Mouse (Mus musculus) frontal cortex, postnatal 10 days (tissue): Measurements from ENCODE around the gene Olfr435.
"Not testable (repeated sequence)": the region's sequence is repeated elsewhere in the genome, so short reads cannot be mapped to it uniquely, and the experiment has no call there.

Source experiments
- DNase-seq, 2 experiments: peaks; one replicate each; pipeline ENCODE4 v3.0.0; 2022; ENCODE audit warnings: low spot score in 2 of 2, mixed read lengths in 1 of 2

Olfr435 gene

DNA sequence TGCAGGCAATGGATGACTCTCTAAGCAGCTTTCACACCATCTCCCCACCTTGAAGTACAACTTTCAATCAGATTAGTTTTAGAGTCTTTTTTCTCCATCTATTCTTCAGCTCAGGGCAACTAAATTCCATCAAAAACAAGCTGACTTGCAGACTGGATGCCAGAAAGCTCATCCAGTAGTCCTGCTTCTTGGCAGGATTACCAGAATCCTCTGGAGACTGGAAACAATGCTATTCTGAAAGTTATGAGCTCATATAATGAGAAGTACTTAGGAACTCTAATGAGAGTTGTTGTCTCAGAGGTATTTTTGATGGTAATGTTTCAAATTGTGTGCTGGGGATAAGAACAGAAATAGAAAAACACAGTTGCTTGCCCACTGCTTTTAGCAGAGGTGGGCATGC is at the start of gene Olfr435:
Gene Olfr435, plus strand, starts transcription at position 366 of the 400 bp plus-strand sequence.
- no peak for DNase-seq

- no peak for DNase-seq
Measured at GRCm38 (mm10) chr6:43159502-43159901, 37.4 kb upstream of the Olfr435 start.

GRCm38 (mm10) chr6:43162982-43163381 is 34.0 kb upstream of the Olfr435 start, which contains the start of gene Olfr437:
Olfr437 (plus strand) TSS chr6:43163282.
- no peak for DNase-seq

GRCm38 (mm10) chr6:43167246-43167645 is 29.7 kb upstream of the Olfr435 start:
- no peak for DNase-seq

DNA sequence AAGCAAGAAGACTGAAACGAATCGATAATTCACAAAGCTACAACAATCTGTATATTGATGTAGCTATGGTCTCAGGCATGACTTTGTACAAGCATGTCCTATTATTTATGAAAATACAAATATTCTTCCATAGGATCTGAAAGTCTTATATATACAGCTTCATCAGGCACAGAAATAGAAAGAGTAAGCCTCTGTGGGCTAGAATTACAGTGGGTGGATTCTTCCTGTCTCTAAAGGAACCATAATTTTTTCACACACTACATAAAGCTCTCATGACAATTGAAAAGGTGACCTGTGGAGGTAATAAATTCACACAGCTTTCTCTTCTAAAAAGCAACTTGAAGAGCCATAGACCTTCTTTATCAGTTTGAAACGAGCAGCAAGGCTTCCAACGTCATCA is 25.1 kb upstream of the Olfr435 start, which contains the start of gene Olfr13:
Gene Olfr13, plus strand, starts transcription at position 301 of the 400 bp plus-strand sequence.
- DNase-seq: no peak

GRCm38 (mm10) chr6:43178129-43178528 is 18.8 kb upstream of the Olfr435 start:
- DNase-seq: no peak

- DNase-seq: no peak
Measured at GRCm38 (mm10) chr6:43178584-43179501, 18.1 kb upstream of the Olfr435 start.

- DNase-seq: no peak
Measured at GRCm38 (mm10) chr6:43190986-43191385, 6.0 kb upstream of the Olfr435 start.

DNA sequence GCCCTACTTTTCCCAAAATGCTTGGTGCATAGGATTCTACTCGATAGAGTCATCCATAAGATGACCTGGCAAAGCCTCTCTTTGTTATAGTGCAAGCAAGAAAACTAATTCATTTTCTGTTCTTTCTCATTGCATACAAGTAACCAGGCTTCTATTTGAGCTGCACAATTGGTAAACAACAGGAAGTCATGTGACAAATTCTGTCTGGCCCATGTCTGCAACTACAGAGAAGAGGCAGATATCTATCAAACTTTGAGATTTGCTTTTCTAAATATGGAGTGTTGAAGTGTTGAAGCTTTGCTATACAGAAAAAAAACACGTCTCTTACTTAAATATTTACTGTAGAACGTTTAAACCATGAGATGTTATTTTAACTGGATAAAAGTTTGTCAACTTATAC is 1.1 kb downstream of the Olfr435 start:
- DNase-seq: no peak

DNA sequence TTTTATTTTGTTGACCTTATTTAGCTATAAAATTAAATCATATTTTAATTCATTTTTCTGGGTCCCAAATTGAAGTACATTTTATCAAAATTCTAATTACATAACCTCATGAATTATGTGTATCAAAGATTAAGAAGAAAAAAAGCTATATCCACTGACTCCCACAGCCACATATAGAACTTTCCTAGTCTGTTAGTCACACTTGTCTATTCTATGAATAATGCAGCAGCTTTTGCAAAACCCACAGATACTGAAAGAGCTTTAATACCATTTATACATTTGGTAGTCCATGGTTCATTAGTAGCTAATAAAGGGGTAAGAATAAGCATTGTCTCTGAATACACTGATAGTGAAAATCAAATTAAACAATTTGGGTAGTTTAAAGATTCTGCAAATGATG is 5.8 kb downstream of the Olfr435 start:
- no peak for DNase-seq

DNA sequence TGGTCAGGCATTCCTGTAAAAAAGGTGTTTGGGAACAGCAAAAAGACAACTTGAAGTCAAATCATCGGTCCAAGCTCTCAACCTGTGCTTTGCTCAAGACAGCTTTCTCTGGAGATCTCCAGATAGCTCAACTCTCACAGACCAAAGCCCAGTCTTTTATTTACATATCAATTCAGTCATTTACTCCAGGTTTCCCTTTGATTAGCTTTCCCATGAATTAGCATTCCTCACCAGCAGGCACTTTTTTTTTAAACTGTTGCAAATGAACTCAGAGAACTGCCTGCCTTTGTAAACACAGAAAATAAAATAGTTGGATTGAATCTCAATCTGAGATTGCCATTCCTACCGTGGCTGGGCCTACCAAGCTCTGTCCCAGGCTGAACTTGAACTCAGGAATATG is 8.4 kb downstream of the Olfr435 start:
- no peak for DNase-seq

GRCm38 (mm10) chr6:43212873-43213272 is 15.9 kb downstream of the Olfr435 start, which contains the start of gene Olfr434:
Olfr434 (plus strand) TSS chr6:43213021.
- DNase-seq: not testable (repeated sequence)

DNA sequence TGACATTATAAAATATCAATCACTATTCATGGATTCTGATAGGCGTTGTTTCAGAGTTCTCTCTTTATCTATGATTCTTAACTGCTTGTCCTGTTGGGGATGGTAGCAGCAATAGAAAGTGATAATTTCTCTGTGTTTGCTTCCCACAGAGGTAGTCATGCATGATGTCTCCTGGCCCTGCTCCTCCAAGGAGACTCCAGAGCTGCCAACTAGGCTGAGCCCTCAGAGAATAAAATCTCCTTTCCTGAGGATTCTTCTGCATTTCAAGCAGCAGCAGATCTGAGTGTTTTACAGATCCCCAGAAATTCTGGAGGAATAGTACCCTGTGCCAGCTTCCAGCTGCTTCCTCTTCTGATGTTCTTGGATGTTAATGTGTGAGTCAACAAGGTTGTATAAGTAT is 34.3 kb downstream of the Olfr435 start, which contains the start of gene Olfr47:
Gene Olfr47, plus strand, starts transcription at position 275 of the 400 bp plus-strand sequence.
- DNase-seq: not testable (repeated sequence)

DNA sequence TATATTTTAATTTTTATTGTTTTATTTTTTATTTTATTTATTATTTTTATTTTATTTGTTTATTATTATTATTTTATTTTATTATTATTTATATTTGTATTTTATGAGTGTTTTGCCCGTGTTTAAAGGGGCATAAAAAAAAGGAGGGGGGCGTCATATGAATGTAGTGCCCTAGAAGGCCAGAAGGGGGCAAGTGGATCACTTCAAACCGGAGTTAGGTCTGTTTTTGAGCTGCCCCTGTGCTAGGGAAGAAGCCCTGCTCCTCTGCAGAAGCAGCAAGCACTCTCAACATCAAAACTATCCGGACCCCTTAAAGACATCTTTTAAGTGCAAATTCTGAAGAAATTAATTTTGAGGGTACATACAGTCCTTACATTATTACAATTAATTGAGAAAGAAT is 45.1 kb downstream of the Olfr435 start:
- no peak for DNase-seq

DNA sequence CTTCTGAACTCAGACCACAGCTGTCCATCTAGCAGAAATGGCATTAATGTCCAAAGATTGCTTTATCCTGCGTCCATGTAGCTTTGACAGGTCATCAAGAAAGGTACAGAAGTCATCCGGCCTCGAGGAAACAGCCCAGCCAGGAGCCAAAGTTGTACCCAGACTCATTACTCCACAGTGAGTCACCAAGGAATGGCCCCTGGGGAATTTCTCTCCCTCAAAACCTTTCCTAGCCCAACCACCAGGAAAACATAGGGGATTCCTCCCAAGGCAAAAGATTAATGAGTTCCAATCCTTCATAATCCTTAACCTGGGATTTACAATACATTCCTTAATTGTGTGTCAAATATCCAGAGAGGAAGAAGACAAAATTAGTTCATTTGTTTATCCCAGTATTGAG is 50.5 kb downstream of the Olfr435 start:
- no peak for DNase-seq

- no peak for DNase-seq
Measured at GRCm38 (mm10) chr6:43252994-43253393, 56.0 kb downstream of the Olfr435 start.
